Mouse (Mus musculus): ENCODE data around the gene Dennd1b. TPM values are rescaled to one million over a fixed set of nuclear protein-coding genes. Genes with fewer than 3 reads are reported as not detected.

Gene Dennd1b
- polyA plus RNA-seq, 1 experiment from 2014 or later: 3.1 TPM

DNA sequence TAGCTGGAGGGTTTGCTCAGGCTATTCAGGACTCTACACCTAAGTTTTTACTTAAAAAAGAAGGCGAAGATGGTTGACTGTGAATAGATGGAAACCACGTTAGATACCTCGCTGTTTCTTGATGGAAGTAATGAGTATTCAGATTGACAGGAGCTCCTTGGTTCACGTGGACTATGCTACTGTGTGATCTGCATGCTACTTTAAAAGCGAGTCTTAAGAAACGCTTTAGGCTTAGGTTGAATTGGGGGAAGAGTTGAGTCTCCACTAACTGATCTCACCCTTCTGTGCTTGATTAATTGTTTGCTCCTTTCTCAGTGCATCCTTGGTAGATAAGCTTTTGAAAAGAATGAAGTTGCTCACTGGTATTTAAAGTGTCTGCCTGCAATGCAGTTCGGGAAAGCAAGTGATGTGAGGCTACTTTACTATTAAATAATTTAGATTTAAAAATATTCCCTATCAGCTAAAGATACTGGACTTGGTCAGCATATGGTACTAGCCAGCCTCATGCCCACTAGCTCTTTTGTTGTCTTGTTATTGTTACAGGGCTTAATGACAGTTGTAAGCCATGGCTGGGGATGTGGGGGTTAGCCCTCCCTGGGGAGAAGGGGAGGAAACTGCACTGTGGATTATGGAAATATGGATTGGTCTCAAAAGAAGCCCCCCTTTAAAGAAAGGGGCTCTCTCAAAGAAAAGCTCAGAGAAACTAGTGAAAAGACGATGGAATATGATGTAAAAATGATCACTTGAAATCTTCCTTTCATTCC is 62.8 kb downstream of the Dennd1b start:
- ATAC-seq (ENCODE audit: insufficient read depth): no peak
- Histone ChIP-seq H3K4me1 (replicated peaks) (no peaks in the 10 kb centered on the region; the same call in 1 of the 2 replicates), H3K9ac (no peak overlapping the region), H3K27me3 (no peaks in the 10 kb centered on the region), H3K27ac (replicated peaks) (no peak overlapping the region), H3K36me3 (replicated peaks) (no peaks in the 10 kb centered on the region), H3K9me3 (replicated peaks) (no peaks in the 10 kb centered on the region), H3K4me2 (no peak overlapping the region), H3K4me3 (replicated peaks) (no peak overlapping the region)
- WGBS (ENCODE audit: insufficient replicate concordance): 71% methylated on average over 8 of the region's 8 CpGs

GRCm38 (mm10) chr1:139029521-139029920 is 66.3 kb downstream of the Dennd1b start:
- no peak for ATAC-seq (ENCODE audit: insufficient read depth)
- Histone ChIP-seq H3K4me3 (replicated peaks) (no peak overlapping the region), H3K36me3 (replicated peaks) (no peaks in the 10 kb centered on the region), H3K4me2 (no peak overlapping the region), H3K9ac (no peak overlapping the region), H3K27me3 (no peaks in the 10 kb centered on the region), H3K27ac (replicated peaks) (no peak overlapping the region), H3K9me3 (replicated peaks) (no peaks in the 10 kb centered on the region), H3K4me1 (replicated peaks) (no peaks in the 10 kb centered on the region; the same call in 1 of the 2 replicates)

GRCm38 (mm10) chr1:139032411-139032810 is 69.2 kb downstream of the Dennd1b start:
- no peak for ATAC-seq (ENCODE audit: insufficient read depth)
- 80% methylated on average over 1 of the region's 1 CpGs for WGBS (ENCODE audit: insufficient replicate concordance)
- H3K9ac ChIP-seq: no peak overlapping the region
- H3K36me3 ChIP-seq (replicated peaks): no peaks in the 10 kb centered on the region
- no peak overlapping the region for H3K4me2 ChIP-seq
- no peaks in the 10 kb centered on the region for H3K27me3 ChIP-seq
- H3K4me1 ChIP-seq (replicated peaks): no peaks in the 10 kb centered on the region; the same call in 1 of the 2 replicates
- no peaks in the 10 kb centered on the region for H3K9me3 ChIP-seq (replicated peaks)
- H3K27ac ChIP-seq (replicated peaks): no peak overlapping the region
- no peak overlapping the region for H3K4me3 ChIP-seq (replicated peaks)

DNA sequence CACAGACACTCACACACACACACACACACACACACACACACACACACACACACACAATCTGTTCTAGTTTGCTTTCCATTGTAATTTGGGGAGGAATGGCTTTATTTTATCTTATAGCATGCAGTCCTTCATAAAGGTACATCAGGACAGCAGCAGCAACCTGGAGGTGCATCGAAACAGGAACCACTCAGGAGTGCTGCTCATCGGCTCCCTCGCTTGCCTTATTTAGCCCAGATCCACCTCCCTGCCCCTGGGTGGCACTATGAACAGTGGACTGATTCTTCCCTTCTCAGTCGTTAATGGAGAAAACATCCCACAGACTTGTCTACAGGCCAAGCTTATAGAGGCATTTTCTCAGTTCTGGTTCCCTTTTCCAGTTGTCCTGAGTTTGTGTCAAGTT is 71.9 kb downstream of the Dennd1b start:
- no peak for ATAC-seq (ENCODE audit: insufficient read depth)
- WGBS (ENCODE audit: insufficient replicate concordance): 56% methylated on average over 4 of the region's 4 CpGs

DNA sequence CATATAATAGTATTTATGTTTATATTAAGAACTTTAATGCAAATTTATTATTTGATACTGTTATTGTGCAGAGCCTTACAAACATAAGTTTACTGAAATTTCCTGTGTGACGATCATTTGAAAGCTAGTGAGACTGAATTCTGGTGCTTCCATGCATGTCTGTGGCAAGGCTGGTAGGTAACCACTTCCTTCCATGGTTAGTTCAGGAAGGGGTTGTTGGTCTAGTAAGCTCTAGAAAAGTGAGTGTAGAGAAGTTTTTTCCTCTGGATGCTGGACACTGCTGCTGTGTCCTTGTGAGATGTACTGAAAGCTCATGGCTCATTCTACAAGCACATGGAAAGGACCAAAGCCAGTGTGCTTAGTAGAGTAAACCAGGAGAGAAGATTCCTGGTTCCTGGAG is 73.1 kb downstream of the Dennd1b start:
- WGBS (ENCODE audit: insufficient replicate concordance): 33% methylated on average over 1 of the region's 1 CpGs
- Histone ChIP-seq H3K27ac (replicated peaks) (no peak overlapping the region), H3K9me3 (replicated peaks) (no peaks in the 10 kb centered on the region), H3K9ac (no peak overlapping the region), H3K27me3 (no peaks in the 10 kb centered on the region), H3K4me3 (replicated peaks) (no peak overlapping the region), H3K4me2 (no peak overlapping the region), H3K36me3 (replicated peaks) (no peaks in the 10 kb centered on the region), H3K4me1 (replicated peaks) (no peaks in the 10 kb centered on the region)
- ATAC-seq (ENCODE audit: insufficient read depth): no peak

More for the DNA sequence above, 71.9 kb downstream of the Dennd1b start:
- Histone ChIP-seq H3K27me3 (no peaks in the 10 kb centered on the region), H3K4me3 (replicated peaks) (no peak overlapping the region), H3K9ac (no peak overlapping the region), H3K27ac (replicated peaks) (no peak overlapping the region), H3K4me1 (replicated peaks) (no peaks in the 10 kb centered on the region), H3K36me3 (replicated peaks) (no peaks in the 10 kb centered on the region), H3K9me3 (replicated peaks) (no peaks in the 10 kb centered on the region), H3K4me2 (no peak overlapping the region)

DNA sequence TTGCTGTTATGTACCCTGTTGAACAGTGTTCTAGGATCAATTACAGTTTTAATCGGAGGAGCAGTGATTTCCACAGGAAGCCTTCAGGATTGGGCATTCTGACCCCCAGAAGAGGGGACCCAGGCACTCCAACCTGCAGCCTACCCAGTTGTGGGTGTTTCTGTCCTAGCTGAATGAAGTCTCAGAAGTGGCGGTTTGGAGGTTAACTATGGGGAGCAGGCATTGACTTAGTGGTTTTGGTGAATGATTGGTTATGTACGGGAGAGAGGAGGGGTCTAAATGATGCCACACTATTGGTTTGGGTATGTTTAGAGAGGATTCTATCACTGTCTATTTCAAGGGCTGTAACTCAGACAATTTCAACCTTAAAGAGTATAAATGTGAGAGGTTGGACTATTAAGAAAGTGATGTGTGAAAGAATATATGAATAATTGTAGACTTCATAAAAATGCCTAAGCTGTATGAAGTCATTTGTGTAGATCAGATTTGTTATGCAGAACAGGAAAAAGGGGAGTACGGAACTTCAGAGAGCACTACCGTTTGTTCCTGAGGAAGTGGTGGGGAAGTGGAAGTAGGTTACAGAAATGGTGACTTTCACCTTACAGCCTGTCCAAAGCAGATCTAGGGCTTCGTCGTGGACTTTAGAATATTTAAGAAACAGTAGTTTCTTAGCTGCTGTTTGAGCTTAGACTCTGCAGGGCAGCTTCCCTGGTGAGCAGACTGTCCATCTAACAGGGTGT is 73.7 kb downstream of the Dennd1b start:
- H3K9ac ChIP-seq: no peak overlapping the region
- H3K27ac ChIP-seq (replicated peaks): no peak overlapping the region
- H3K27me3 ChIP-seq: no peaks in the 10 kb centered on the region
- no peak for ATAC-seq (ENCODE audit: insufficient read depth)
- no peak overlapping the region for H3K4me3 ChIP-seq (replicated peaks)
- WGBS (ENCODE audit: insufficient replicate concordance): 29% methylated on average over 7 of the region's 7 CpGs
- H3K4me1 ChIP-seq (replicated peaks): no peaks in the 10 kb centered on the region
- no peaks in the 10 kb centered on the region for H3K36me3 ChIP-seq (replicated peaks)
- H3K4me2 ChIP-seq: no peak overlapping the region
- no peaks in the 10 kb centered on the region for H3K9me3 ChIP-seq (replicated peaks)

GRCm38 (mm10) chr1:139038074-139038473 is 74.8 kb downstream of the Dennd1b start:
- Histone ChIP-seq H3K36me3 (replicated peaks) (no peaks in the 10 kb centered on the region), H3K27me3 (no peaks in the 10 kb centered on the region), H3K9ac (no peak overlapping the region), H3K27ac (replicated peaks) (no peak overlapping the region), H3K9me3 (replicated peaks) (no peaks in the 10 kb centered on the region), H3K4me3 (replicated peaks) (no peak overlapping the region), H3K4me1 (replicated peaks) (no peaks in the 10 kb centered on the region), H3K4me2 (no peak overlapping the region)
- ATAC-seq (ENCODE audit: insufficient read depth): no peak
- WGBS (ENCODE audit: insufficient replicate concordance): 70% methylated on average over 4 of the region's 4 CpGs

DNA sequence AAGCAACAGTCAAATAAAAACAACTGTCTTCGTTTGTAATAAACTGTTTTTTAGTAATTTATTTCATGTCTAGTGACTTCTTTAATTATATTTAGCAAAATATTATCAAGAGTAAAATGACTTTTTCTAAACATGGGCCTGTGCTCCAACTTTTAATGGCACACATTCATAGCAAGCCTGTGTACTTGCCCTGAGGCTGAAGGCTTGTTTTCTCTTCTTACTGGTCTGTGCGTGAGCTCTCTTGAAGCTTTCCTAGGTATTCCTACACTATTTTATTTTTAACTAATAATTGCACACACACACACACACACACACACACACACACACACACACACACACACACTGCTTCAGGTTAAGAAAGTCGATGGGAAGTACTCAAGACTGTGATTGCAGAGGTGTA is 75.4 kb downstream of the Dennd1b start:
- no peak for ATAC-seq (ENCODE audit: insufficient read depth)
- 56% methylated on average over 3 of the region's 3 CpGs for WGBS (ENCODE audit: insufficient replicate concordance)

GRCm38 (mm10) chr1:139039529-139040230 is 76.4 kb downstream of the Dennd1b start:
- Histone ChIP-seq H3K9ac (no peak overlapping the region), H3K4me1 (replicated peaks) (no peaks in the 10 kb centered on the region), H3K4me2 (no peak overlapping the region), H3K4me3 (replicated peaks) (no peak overlapping the region), H3K27ac (replicated peaks) (no peak overlapping the region), H3K36me3 (replicated peaks) (no peaks in the 10 kb centered on the region), H3K27me3 (no peaks in the 10 kb centered on the region), H3K9me3 (replicated peaks) (no peaks in the 10 kb centered on the region)
- no peak for ATAC-seq (ENCODE audit: insufficient read depth)
- 62% methylated on average over 7 of the region's 7 CpGs for WGBS (ENCODE audit: insufficient replicate concordance)

More for the DNA sequence above, 75.4 kb downstream of the Dennd1b start:
- Histone ChIP-seq H3K9ac (no peak overlapping the region), H3K9me3 (replicated peaks) (no peaks in the 10 kb centered on the region), H3K27me3 (no peaks in the 10 kb centered on the region), H3K36me3 (replicated peaks) (no peaks in the 10 kb centered on the region), H3K4me3 (replicated peaks) (no peak overlapping the region), H3K27ac (replicated peaks) (no peak overlapping the region), H3K4me2 (no peak overlapping the region), H3K4me1 (replicated peaks) (no peaks in the 10 kb centered on the region)

DNA sequence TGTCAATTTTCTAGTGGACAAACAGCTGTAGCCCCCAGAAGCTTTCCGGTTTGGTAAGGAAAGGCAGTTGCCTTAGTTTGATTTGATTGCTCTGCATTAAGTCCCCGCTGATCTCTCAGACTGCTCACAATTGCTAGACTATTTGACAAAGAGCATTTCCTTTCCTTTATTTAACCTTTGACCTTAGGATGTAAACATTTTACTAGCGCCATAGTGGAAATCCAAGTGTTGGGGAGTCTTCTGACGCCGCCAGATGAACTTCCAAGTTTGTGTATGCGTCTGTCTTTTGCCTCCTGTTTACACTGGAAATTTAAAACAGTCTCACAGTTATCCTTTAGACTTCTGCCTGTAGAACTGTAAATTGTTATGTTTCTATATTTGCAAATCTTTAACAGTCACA is 85.8 kb downstream of the Dennd1b start:
- no peak overlapping the region for H3K4me2 ChIP-seq
- no peaks in the 10 kb centered on the region for H3K9me3 ChIP-seq (replicated peaks)
- H3K4me1 ChIP-seq (replicated peaks): no peaks in the 10 kb centered on the region
- no peak overlapping the region for H3K27ac ChIP-seq (replicated peaks)
- 63% methylated on average over 6 of the region's 6 CpGs for WGBS (ENCODE audit: insufficient replicate concordance)
- ATAC-seq (ENCODE audit: insufficient read depth): no peak
- H3K27me3 ChIP-seq: no peaks in the 10 kb centered on the region
- H3K9ac ChIP-seq: no peak overlapping the region
- H3K4me3 ChIP-seq (replicated peaks): no peak overlapping the region
- no peaks in the 10 kb centered on the region for H3K36me3 ChIP-seq (replicated peaks)

- WGBS (ENCODE audit: insufficient replicate concordance): 72% methylated on average over 11 of the region's 11 CpGs
- no peak overlapping the region for H3K4me3 ChIP-seq (replicated peaks)
- no peaks in the 10 kb centered on the region for H3K9me3 ChIP-seq (replicated peaks)
- H3K4me2 ChIP-seq: no peak overlapping the region
- no peak overlapping the region for H3K9ac ChIP-seq
- no peaks in the 10 kb centered on the region for H3K27me3 ChIP-seq
- no peak overlapping the region for H3K27ac ChIP-seq (replicated peaks)
- no peak for ATAC-seq (ENCODE audit: insufficient read depth)
- 0 out of 2 replicates have a peak, but pooled peaks cover 4% of the 10 kb centered on the region for H3K36me3 ChIP-seq (replicated peaks)
- H3K4me1 ChIP-seq (replicated peaks): no peaks in the 10 kb centered on the region
Measured at GRCm38 (mm10) chr1:139049881-139050472, 86.7 kb downstream of the Dennd1b start.

Measured in liver, embryonic 15.5 days (tissue).